Mouse (Mus musculus): ENCODE data around the gene Ppp1r14a. TPM values are rescaled to one million over a fixed set of nuclear protein-coding genes. Genes with fewer than 3 reads are reported as not detected.

Ppp1r14a gene
- polyA plus RNA-seq, 1 experiment from 2014 or later = 25.1 TPM

DNA sequence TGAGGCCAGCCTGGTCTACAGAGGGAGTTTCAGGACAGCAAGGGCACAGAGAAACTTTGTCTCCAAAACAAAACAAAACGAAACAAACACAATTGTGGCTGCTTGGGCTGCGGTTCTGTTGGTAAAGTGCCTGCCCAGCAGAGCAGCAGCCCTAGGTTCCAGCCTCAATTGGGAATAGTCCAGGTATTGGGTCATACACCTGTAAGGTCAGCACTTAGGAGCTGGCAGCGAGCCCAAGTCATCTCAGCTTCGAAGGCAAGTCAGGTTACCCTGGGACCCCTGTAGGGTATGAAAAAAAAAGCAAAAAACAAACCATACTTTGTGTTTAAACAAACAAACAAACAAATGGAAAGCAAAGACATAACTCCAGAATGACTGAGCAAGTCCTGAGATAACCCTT, 33.2 kb upstream of the Ppp1r14a start:
- peaks cover 8% of the 10 kb centered on the region; the same call in 1 of the 2 replicates for H3K36me3 ChIP-seq (ENCODE audit: insufficient read depth, low read length)
- H3K27ac ChIP-seq (ENCODE audit: low read length) = no peak overlapping the region
- no peak for ATAC-seq (ENCODE audit: low FRiP score, low TSS enrichment)

DNA sequence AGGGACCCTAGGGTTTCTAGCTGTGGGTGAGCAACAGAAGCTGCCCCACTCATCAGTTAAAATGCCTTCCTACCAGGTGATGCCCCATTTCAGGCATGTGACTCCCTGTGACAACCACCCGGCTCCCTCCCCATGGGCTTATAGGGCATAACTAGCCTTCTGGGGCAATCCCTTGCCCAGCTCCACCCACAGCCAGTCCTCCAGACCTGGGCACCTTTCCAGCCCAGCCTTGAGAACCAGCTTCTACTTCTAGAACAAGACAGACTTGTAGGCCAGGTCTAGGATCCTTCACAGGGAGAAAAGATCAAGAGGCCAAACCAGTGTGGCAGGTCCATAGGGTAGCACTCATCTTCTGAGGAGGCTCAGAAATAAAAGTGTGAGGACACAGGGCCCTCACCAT, 31.7 kb upstream of the Ppp1r14a start:
- H3K4me1 ChIP-seq (ENCODE audit: insufficient read depth, low read length) = peaks cover 16% of the 10 kb centered on the region
- H3K9me3 ChIP-seq (ENCODE audit: low read length) = no peaks in the 10 kb centered on the region
- peaks cover 8% of the 10 kb centered on the region; the same call in 1 of the 2 replicates for H3K36me3 ChIP-seq (ENCODE audit: insufficient read depth, low read length)
- no peak overlapping the region for H3K4me2 ChIP-seq (replicated peaks; ENCODE audit: low read depth, low read length)
- H3K4me3 ChIP-seq (ENCODE audit: low read length) = no peak overlapping the region
- no peaks in the 10 kb centered on the region for H3K27me3 ChIP-seq (ENCODE audit: insufficient read depth, low read length)
- no peak overlapping the region for H3K27ac ChIP-seq (ENCODE audit: low read length)
- ATAC-seq (ENCODE audit: low FRiP score, low TSS enrichment) = no peak
- no peak overlapping the region for H3K9ac ChIP-seq (replicated peaks; ENCODE audit: low read length)
- 85% methylated on average over 1 of the region's 1 CpGs for WGBS

More for the DNA sequence above, 33.2 kb upstream of the Ppp1r14a start:
- 0 out of 2 replicates have a peak, but pooled peaks cover 8% of the 10 kb centered on the region for H3K4me1 ChIP-seq (ENCODE audit: insufficient read depth, low read length)
- H3K4me2 ChIP-seq (replicated peaks; ENCODE audit: low read depth, low read length) = no peak overlapping the region
- 76% methylated on average over 4 of the region's 4 CpGs for WGBS
- H3K27me3 ChIP-seq (ENCODE audit: insufficient read depth, low read length) = no peaks in the 10 kb centered on the region
- no peaks in the 10 kb centered on the region for H3K9me3 ChIP-seq (ENCODE audit: low read length)
- H3K9ac ChIP-seq (replicated peaks; ENCODE audit: low read length) = no peak overlapping the region
- H3K4me3 ChIP-seq (ENCODE audit: low read length) = no peak overlapping the region

GRCm38 (mm10) chr7:29259781-29260730, 29.1 kb upstream of the Ppp1r14a start:
- Histone ChIP-seq H3K27ac (ENCODE audit: low read length) (no peak overlapping the region), H3K9me3 (ENCODE audit: low read length) (no peaks in the 10 kb centered on the region), H3K9ac (replicated peaks; ENCODE audit: low read length) (no peak overlapping the region), H3K27me3 (ENCODE audit: insufficient read depth, low read length) (no peaks in the 10 kb centered on the region), H3K4me2 (replicated peaks; ENCODE audit: low read depth, low read length) (no peak overlapping the region), H3K36me3 (ENCODE audit: insufficient read depth, low read length) (peaks cover 4% of the 10 kb centered on the region; the same call in 1 of the 2 replicates), H3K4me3 (ENCODE audit: low read length) (no peak overlapping the region), H3K4me1 (ENCODE audit: insufficient read depth, low read length) (peaks cover 20% of the 10 kb centered on the region)
- ATAC-seq (ENCODE audit: low FRiP score, low TSS enrichment) = no peak
- 81% methylated on average over 10 of the region's 10 CpGs for WGBS

GRCm38 (mm10) chr7:29262151-29262550, 27.0 kb upstream of the Ppp1r14a start:
- WGBS = 40% methylated on average over 6 of the region's 6 CpGs

GRCm38 (mm10) chr7:29263831-29264230, 25.3 kb upstream of the Ppp1r14a start:
- H3K9me3 ChIP-seq (ENCODE audit: low read length) = no peaks in the 10 kb centered on the region
- H3K27me3 ChIP-seq (ENCODE audit: insufficient read depth, low read length) = no peaks in the 10 kb centered on the region
- H3K4me1 ChIP-seq (ENCODE audit: insufficient read depth, low read length) = peaks cover 33% of the 10 kb centered on the region
- no peak for ATAC-seq (ENCODE audit: low FRiP score, low TSS enrichment)
- H3K4me2 ChIP-seq (replicated peaks; ENCODE audit: low read depth, low read length) = no peak overlapping the region
- no peak overlapping the region for H3K27ac ChIP-seq (ENCODE audit: low read length)
- no peaks in the 10 kb centered on the region for H3K36me3 ChIP-seq (ENCODE audit: insufficient read depth, low read length)
- H3K9ac ChIP-seq (replicated peaks; ENCODE audit: low read length) = no peak overlapping the region
- no peak overlapping the region for H3K4me3 ChIP-seq (ENCODE audit: low read length)
- 87% methylated on average over 3 of the region's 3 CpGs for WGBS

More at GRCm38 (mm10) chr7:29262151-29262550, 27.0 kb upstream of the Ppp1r14a start:
- Histone ChIP-seq H3K9me3 (ENCODE audit: low read length) (no peaks in the 10 kb centered on the region), H3K27ac (ENCODE audit: low read length) (0 out of 2 replicates have a peak overlapping the region, but pooled peaks have one; percentile 0), H3K4me1 (ENCODE audit: insufficient read depth, low read length) (peaks cover 32% of the 10 kb centered on the region), H3K9ac (replicated peaks; ENCODE audit: low read length) (no peak overlapping the region), H3K36me3 (ENCODE audit: insufficient read depth, low read length) (no peaks in the 10 kb centered on the region), H3K4me3 (ENCODE audit: low read length) (no peak overlapping the region), H3K4me2 (replicated peaks; ENCODE audit: low read depth, low read length) (no peak overlapping the region), H3K27me3 (ENCODE audit: insufficient read depth, low read length) (no peaks in the 10 kb centered on the region)
- no peak for ATAC-seq (ENCODE audit: low FRiP score, low TSS enrichment)

DNA sequence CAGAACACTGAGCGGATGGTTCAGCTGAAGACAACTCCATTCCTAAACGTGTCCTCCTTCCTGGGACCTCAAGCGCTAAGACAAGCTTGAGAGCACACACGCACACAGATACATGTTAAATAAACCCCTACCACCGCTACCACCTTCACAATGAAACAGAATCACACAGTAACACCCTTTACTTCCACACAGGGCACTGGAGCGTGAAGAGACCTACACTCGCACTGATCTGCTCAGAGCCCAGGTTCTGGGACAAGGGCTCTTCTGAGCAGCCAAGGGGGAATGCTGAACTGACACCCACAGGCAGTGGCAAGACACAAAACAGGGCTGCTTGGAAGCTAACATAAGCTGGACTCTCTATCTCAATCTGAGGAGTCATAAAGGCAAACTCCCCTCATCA, 23.5 kb upstream of the Ppp1r14a start:
- H3K27ac ChIP-seq (ENCODE audit: low read length) = no peak overlapping the region
- no peak overlapping the region for H3K4me3 ChIP-seq (ENCODE audit: low read length)
- H3K9me3 ChIP-seq (ENCODE audit: low read length) = no peaks in the 10 kb centered on the region
- no peaks in the 10 kb centered on the region for H3K27me3 ChIP-seq (ENCODE audit: insufficient read depth, low read length)
- no peak overlapping the region for H3K9ac ChIP-seq (replicated peaks; ENCODE audit: low read length)
- WGBS = 44% methylated on average over 7 of the region's 7 CpGs
- peak; percentile 64; the same call in 1 of the 2 replicates for ATAC-seq (ENCODE audit: low FRiP score, low TSS enrichment)
- no peak overlapping the region for H3K4me2 ChIP-seq (replicated peaks; ENCODE audit: low read depth, low read length)
- H3K4me1 ChIP-seq (ENCODE audit: insufficient read depth, low read length) = peaks cover 34% of the 10 kb centered on the region
- H3K36me3 ChIP-seq (ENCODE audit: insufficient read depth, low read length) = no peaks in the 10 kb centered on the region

- peak; percentile 66 for ATAC-seq (ENCODE audit: low FRiP score, low TSS enrichment)
- H3K4me2 ChIP-seq (replicated peaks; ENCODE audit: low read depth, low read length) = no peak overlapping the region
- 31% methylated on average over 4 of the region's 4 CpGs for WGBS
These were observed 22.2 kb upstream of the Ppp1r14a start for GRCm38 (mm10) chr7:29266931-29267330.

GRCm38 (mm10) chr7:29270445-29270844, 18.7 kb upstream of the Ppp1r14a start:
- 83% methylated on average over 4 of the region's 4 CpGs for WGBS
- no peak overlapping the region for H3K9ac ChIP-seq (replicated peaks; ENCODE audit: low read length)
- no peaks in the 10 kb centered on the region for H3K36me3 ChIP-seq (ENCODE audit: insufficient read depth, low read length)

More at GRCm38 (mm10) chr7:29266931-29267330, 22.2 kb upstream of the Ppp1r14a start:
- H3K27me3 ChIP-seq (ENCODE audit: insufficient read depth, low read length) = no peaks in the 10 kb centered on the region
- H3K36me3 ChIP-seq (ENCODE audit: insufficient read depth, low read length) = no peaks in the 10 kb centered on the region
- no peak overlapping the region for H3K4me3 ChIP-seq (ENCODE audit: low read length)
- peaks cover 44% of the 10 kb centered on the region for H3K4me1 ChIP-seq (ENCODE audit: insufficient read depth, low read length)
- peak overlapping the region; percentile 37; the same call in 1 of the 2 replicates for H3K27ac ChIP-seq (ENCODE audit: low read length)
- no peak overlapping the region for H3K9ac ChIP-seq (replicated peaks; ENCODE audit: low read length)
- no peaks in the 10 kb centered on the region for H3K9me3 ChIP-seq (ENCODE audit: low read length)

GRCm38 (mm10) chr7:29271687-29272465, 17.2 kb upstream of the Ppp1r14a start:
- WGBS = 47% methylated on average over 8 of the region's 8 CpGs
- H3K4me3 ChIP-seq (ENCODE audit: low read length) = no peak overlapping the region
- peak overlapping the region; percentile 56 for H3K27ac ChIP-seq (ENCODE audit: low read length)
- no peak overlapping the region for H3K4me2 ChIP-seq (replicated peaks; ENCODE audit: low read depth, low read length)
- H3K9ac ChIP-seq (replicated peaks; ENCODE audit: low read length) = no peak overlapping the region
- H3K36me3 ChIP-seq (ENCODE audit: insufficient read depth, low read length) = no peaks in the 10 kb centered on the region
- H3K4me1 ChIP-seq (ENCODE audit: insufficient read depth, low read length) = peaks cover 33% of the 10 kb centered on the region
- ATAC-seq (ENCODE audit: low FRiP score, low TSS enrichment) = no peak
- no peaks in the 10 kb centered on the region for H3K9me3 ChIP-seq (ENCODE audit: low read length)
- no peaks in the 10 kb centered on the region for H3K27me3 ChIP-seq (ENCODE audit: insufficient read depth, low read length)

More at GRCm38 (mm10) chr7:29270445-29270844, 18.7 kb upstream of the Ppp1r14a start:
- Histone ChIP-seq H3K4me2 (replicated peaks; ENCODE audit: low read depth, low read length) (no peak overlapping the region), H3K27ac (ENCODE audit: low read length) (no peak overlapping the region), H3K4me3 (ENCODE audit: low read length) (no peak overlapping the region), H3K9me3 (ENCODE audit: low read length) (no peaks in the 10 kb centered on the region), H3K27me3 (ENCODE audit: insufficient read depth, low read length) (no peaks in the 10 kb centered on the region), H3K4me1 (ENCODE audit: insufficient read depth, low read length) (peaks cover 34% of the 10 kb centered on the region)
- ATAC-seq (ENCODE audit: low FRiP score, low TSS enrichment) = no peak

Data from kidney, embryonic 16.5 days (tissue).